Mouse (Mus musculus) adrenal gland, adult 2 months (tissue): ENCODE data around the gene Arhgap4. TPM values are rescaled to one million over a fixed set of nuclear protein-coding genes. Genes with fewer than 3 reads are reported as not detected.

Experiments used
- DNase-seq: peaks from one replicate; pipeline ENCODE4 v3.0.0; 2021
- long read RNA-seq: library from polyadenylated mRNA; stranded (forward); transcript quantifications from one replicate; pipeline ENCODE4 v2.0.0, GENCODE M21; 2021
- polyA plus RNA-seq: library from polyadenylated mRNA; depleted of rRNA; stranded (reverse); fragments of >200 nt; gene quantifications from 2 replicates; pipeline ENCODE4 v1.2.3, GENCODE M21; 2012; rRNA removed
- total RNA-seq, 2 experiments: library from RNA; stranded (reverse); gene quantifications; 2 replicates each; pipeline ENCODE4 v1.2.3; 2021

The Arhgap4 gene
- total RNA-seq (1 to 10 TPM; 3.2 to 4.0 TPM), polyA plus RNA-seq (9.9 and 11.1 TPM in 2 replicates)
- long read RNA-seq, partial matches to known transcripts = 1 of 2 reads
- long read RNA-seq, other reads (novel, unspliced or antisense) = 0 of 2 reads

- DNase-seq = peak; percentile 93
Measured at GRCm38 (mm10) chrX:73921823-73922549, at the start of gene Arhgap4, which contains the start of gene Naa10. Arhgap4 (minus strand) TSS chrX:73921870. Naa10 (minus strand) TSS chrX:73921944.

DNA sequence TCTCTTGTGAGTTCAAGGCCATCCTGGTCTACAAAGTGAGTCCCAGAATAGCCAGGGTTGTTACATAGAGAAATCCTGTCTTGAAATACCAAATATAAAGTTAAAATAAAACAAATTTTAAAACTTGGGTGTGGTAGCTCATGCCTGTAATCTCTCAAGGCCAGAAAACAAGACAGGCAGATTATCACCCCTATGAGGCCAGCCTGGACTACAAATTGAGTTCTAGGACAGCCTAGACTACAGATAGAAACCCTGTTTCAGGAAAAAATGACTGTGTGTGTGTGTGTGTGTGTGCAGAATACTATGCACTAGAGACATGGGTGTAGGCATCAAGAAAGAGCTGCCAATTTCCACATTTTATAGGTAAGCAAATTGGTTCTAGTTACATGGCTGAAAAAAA, 49.1 kb upstream of the Arhgap4 start:
- DNase-seq = no peak

GRCm38 (mm10) chrX:73969729-73970128, 48.1 kb upstream of the Arhgap4 start:
- DNase-seq = no peak

GRCm38 (mm10) chrX:73969167-73969566, 47.5 kb upstream of the Arhgap4 start:
- no peak for DNase-seq

DNA sequence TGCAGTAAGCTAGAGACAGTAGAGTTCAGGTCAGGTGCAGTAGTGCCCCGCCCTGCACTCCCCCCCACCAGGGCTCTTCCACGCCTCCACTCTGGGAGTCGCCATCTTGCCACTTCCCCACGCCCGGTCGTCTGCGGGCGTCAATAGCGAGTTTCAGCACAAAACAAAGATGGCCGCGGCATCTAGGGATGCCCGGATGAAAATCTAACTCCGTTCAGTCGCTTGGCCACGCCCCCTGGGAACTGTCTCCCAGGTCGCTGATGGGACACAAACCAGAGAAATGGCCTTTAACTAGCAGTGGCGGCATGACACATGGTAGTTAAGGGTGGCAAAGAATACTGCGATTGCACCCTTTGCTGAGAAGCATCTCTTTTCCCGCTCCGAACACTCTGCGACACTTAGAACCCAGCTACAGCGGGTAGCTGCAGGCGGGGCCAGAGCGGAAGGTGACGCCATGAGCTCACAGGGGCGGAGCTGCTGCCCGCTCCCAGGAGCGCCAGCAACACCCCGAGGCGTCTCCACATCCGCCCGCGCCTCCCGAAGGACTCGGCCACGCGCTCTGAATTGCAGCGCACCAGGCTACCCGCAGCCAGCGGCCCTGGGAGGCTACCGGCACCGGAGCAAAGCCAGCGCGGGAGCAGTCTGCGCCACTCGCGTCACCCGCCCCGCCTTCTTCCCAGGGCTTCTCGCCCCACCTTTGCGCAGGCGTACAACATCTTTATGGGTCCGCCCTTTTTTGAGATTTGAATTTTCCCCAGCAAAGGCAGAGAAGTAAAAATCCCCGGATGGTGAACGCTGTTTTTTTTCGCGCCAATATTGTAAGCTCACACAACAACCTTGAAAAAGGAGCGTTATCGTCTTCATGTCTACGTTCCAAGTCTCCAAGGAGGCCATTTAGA, 45.8 kb upstream of the Arhgap4 start:
- DNase-seq = peak; percentile 91

GRCm38 (mm10) chrX:73966248-73967176, 44.8 kb upstream of the Arhgap4 start, which contains the start of gene Hcfc1:
Hcfc1 (minus strand) TSS chrX:73966357.
- peak; percentile 93 for DNase-seq

DNA sequence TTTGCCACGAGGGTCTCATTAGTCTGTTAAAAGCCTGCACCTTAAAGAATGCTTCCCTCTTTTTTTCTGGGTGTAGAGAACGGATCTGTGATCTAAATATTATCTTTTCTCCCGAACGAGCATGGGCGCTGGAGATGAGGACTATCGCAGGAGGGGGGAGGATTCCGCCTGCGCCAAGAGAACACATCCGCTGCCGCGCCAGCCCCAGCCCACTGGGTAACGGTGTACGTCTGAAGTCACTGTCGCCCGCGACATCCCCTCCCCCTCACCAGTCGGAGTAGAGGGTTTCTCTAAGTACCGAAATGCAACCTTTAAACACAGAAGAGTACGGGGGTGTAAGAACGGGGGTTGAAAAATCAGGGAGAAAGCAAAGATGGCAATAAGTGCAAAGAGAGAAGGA, 43.6 kb upstream of the Arhgap4 start:
- peak; percentile 64 for DNase-seq

DNA sequence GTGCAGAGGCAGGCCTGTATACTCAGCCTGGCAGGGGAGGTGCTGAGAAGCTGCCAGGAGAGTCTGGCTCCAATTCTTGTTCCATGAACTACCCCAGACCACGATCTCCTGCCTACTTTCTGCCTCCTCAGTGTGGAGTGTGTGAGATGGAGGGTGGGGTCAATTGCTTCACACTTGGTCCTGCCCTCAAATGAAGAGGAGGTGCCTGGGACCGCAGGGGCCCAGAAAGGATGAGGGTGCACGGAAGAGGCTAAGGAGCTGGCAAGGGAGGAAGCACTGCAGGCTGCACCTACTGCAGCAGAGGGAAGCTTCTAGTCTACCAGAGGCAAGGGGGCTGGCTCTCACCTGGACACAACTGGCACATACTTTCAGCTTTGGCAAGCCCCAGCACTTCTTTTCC, 42.7 kb upstream of the Arhgap4 start:
- peak; percentile 25 for DNase-seq

GRCm38 (mm10) chrX:73954988-73955387, 33.3 kb upstream of the Arhgap4 start:
- no peak for DNase-seq

DNA sequence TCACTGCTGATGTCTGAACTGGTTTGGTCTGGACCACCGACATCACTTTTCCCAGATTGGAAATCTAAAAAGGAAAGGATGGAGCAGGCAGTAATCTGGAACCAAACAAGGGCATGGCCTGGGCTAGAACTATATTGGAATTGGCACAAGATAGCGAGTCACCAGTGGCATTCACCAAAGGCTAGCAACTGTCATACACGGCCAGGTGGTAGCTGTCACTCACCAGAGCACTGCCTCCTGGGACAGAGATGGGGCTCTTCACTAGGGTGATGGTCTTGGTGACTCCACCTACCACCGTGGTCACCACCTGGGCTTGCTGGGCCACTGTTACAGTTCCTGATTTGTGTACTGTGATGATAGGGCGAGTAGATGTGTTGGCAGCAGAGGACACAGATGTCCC, 30.9 kb upstream of the Arhgap4 start:
- no peak for DNase-seq

DNA sequence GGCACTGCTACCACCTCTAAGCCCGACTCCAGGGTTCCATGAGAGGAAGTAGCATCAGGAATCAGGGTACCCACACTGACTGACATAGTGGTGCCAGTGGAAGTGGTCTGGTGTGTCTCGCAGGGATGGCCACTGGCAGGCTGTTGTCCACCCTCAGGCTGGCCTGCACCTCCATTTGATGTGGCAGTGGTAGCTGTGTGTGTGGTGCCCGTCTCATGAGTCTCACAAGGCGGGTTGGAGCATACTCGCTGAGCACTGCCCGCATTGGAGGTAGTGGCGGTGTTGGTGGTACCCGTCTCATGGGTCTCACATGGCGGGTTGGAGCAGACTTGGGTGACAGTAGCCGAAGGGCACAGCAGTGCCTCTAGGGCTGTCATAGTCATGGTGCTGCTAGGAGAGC, 27.7 kb upstream of the Arhgap4 start:
- no peak for DNase-seq

GRCm38 (mm10) chrX:73948647-73949046, 27.0 kb upstream of the Arhgap4 start:
- peak; percentile 41 for DNase-seq

GRCm38 (mm10) chrX:73946896-73947295, 25.2 kb upstream of the Arhgap4 start:
- no peak for DNase-seq

DNA sequence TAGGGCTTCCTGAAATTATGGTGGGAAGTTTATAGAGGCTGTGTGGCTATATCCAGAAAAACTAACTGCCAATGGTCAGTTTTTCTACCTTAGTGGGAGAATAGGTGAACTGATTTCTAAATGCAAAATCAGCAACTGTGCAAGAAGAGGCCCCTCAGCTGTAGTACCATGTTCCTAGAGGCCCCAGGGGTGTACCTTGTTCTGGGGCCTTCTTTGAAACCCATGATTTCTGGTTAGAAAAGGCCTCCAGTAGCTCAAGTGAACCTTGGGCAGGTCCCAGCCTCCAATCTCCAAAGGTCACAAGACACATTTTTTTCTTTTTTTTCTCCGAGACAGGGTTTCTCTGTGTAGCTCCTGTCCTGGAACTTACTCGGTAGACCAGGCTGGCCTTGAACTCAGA, 20.6 kb upstream of the Arhgap4 start:
- no peak for DNase-seq

DNA sequence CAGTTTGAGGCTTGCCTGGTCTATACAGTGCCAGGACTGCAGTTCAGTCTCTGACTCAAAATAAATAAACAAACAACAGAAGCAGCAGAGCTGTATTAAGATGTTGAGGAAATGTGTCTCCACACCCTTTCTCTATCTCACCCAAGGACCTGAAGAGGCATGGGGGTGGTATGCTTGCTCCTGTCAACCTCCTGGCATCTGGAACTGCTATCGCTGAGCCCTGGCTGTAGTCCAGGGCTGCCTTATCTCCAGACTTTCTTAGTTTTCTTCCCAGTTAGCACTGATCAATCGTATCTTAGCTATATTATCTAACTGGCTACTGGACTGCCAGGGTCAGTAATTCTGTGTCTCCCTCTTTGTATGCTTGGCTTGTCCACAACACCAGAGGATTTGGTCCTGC, 20.2 kb upstream of the Arhgap4 start:
- no peak for DNase-seq

DNA sequence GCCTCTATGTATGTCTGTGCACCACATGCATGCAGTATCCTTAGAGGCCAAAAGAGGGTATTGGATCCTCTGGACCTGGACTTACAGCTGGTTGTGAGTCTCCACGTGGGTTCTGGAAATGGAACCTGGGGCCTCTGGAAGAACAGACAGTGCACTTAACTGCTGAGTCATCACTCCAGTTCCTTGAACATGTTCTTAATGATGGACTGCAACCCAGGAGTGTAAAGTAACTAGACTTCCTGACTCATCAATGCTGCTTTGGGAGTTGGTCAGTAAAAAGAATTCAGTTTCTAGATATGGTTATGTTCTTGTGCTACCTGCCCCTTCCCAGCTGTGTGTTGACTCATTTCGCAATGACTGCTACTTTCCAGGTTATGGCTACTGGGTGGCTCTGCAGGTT, 10.2 kb upstream of the Arhgap4 start:
- no peak for DNase-seq

GRCm38 (mm10) chrX:73930402-73931062, 8.9 kb upstream of the Arhgap4 start, which contains the start of gene Renbp:
Renbp (minus strand) TSS chrX:73930850.
- peak; percentile 71 for DNase-seq

- no peak for DNase-seq
Measured at GRCm38 (mm10) chrX:73922550-73922882, 846 bp upstream of the Arhgap4 start.

DNA sequence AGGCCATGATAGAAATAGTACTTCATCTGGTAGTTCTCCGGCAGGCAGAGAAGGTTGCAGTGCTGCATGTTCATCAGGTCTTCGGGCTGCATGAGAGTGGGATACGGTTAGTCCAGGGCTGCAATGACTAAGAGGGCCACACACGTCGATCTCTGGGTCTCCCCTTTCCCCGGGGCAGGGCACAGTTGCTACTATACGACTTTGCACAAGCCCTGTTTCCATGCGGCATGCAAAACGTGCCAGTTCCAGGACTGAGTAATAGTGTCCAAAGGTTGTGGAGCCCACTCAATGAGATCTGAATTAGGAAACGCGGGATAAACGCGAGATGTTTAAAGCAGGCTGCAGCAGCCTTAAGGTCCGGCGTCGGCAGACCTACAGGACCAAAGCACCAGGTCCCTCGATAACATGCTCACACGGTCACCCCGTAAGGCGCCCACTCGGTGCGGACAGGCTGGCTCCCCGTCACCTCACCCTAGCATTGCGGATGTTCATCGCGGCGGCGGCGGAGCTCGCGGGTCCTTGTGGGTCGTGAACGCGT, 316 bp downstream of the Arhgap4 start:
- no peak for DNase-seq

DNA sequence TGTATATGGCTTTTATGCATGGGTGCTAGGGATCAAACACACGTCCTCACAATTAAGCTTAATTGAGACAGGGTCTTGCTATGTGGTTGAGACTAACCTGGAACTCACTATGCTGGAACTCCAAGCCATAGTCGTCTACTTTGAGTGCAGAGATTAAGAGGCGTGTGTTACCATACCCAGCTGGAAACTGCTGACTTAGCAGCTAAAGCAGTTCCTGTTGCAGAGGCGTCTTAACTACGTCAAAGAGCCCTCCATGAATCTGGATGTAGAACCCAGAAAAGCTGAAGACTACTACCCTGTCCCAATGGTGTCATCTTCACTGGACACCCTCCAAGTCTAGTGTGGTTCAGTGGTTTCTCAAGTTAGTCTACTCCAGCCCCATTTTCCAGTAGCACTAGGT, 3.0 kb downstream of the Arhgap4 start:
- DNase-seq = no peak

DNA sequence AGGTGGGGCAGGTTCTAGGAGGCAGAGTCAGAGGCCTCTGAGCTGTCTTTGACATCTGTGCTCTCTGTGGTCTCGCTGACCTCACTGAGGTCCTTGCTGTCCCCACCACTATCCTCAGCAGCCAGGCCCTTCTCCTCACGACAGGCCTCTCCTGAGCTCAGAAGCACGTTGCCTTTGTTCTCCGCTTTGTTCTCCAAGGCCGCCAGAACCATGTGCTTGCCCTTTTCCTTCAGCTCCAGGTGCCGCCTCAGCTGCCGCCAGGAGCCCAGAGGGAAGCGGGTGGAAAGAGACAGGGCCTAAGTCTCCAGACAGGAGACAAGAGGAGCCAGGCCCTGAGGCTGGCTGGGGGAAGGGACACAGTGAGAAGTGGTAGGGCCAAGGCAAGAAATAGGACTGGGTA, 4.7 kb downstream of the Arhgap4 start:
- DNase-seq = peak; percentile 14
